Mouse (Mus musculus): Measurements from ENCODE around the gene Rftn1. TPM values are rescaled to one million over a fixed set of nuclear protein-coding genes. Genes with fewer than 3 reads are reported as not detected.

The Rftn1 gene
- polyA plus RNA-seq, 1 experiment, result 8.9 TPM

DNA sequence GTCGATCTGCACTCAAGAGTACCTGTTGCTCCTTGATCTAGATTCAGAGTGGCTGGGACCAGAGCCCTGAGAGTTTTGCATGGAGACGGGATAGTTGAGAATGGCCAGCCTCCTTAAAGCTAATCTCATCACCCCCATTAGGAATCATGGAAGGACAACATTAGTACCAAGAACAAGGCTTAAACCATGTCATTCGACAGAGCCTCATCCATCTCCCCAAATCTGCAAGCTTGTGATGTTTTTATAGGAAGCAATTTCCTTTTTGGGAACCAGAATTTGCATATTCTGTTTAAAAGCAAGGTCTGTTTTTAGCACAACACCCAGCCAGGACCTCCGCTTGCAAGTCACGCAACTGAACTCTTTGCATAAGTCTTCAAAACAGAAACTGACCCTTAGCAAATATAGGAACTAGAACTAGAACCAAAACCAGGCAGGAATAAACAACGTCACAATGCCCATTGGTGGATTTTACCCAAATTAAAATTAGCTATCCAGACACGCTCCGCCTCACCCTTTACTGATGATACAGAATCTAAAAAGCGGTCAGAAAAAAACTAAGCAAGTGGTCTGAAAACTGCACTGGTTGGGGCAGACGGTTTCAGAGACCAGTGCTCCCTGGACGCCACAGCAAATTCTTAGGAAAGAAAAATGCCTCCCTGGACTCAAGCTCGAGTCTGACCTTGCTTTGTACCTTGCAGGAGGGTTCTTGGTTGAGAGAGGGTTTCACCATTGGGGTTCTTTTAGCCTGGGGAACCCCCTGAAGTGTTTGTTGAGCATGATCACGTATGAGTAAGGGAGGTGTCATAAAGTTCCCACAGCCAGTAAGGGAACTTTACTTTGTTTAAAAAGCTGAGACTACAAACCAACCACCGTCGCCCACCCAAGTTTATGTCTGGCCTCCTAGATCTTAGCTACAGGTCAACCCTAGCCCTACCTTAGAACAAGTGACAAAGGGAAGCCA, 33.0 kb downstream of the Rftn1 start:
- TF ChIP-seq CTCF (IDR thresholded peaks at IDR 0.05; ENCODE audit: extremely low read depth, insufficient read depth, low read length) (no peak), POLR2A (IDR thresholded peaks at IDR 0.05; ENCODE audit: extremely low read depth, insufficient read depth, low read length) (no peak)
- no peaks in the 10 kb centered on the region for H3K4me1 ChIP-seq (ENCODE audit: control insufficient read depth, insufficient read depth, low read length)
- H3K27ac ChIP-seq (ENCODE audit: insufficient read depth, low read length), result no peak overlapping the region
- no peak overlapping the region for H3K4me3 ChIP-seq (ENCODE audit: insufficient read depth, low read length)

- no peak for TF ChIP-seq CTCF (IDR thresholded peaks at IDR 0.05; ENCODE audit: extremely low read depth, insufficient read depth, low read length)
- TF ChIP-seq POLR2A (IDR thresholded peaks at IDR 0.05; ENCODE audit: extremely low read depth, insufficient read depth, low read length), result no peak
Observed at GRCm38 (mm10) chr17:50152085-50152484, 38.4 kb downstream of the Rftn1 start.

DNA sequence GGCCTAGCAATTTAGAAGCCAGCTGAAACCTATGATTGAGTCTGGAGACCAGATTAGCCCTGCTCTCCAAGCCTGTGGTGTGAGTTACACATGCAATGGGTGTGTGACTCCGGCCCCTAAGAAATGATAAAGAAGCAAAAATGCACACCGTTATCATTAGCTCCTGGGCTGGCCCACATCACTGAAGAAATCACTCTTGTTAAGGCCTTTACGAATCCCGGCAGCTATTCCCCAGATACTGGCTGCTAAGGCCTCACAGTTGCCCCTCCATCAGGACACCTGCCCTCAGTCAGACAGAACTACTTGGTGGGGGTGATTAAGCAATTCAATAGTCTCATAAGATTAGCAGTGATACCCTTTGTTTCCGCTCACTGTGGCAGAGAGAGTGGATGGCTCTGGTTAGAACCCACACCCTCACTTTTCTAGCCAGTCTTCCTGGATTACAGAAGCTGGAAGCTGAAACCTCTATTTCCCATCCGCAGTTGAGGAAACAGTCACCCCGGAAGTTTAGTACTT, 39.2 kb downstream of the Rftn1 start:
- no peak overlapping the region for H3K27ac ChIP-seq (ENCODE audit: insufficient read depth, low read length)
- no peak for TF ChIP-seq POLR2A (IDR thresholded peaks at IDR 0.05; ENCODE audit: extremely low read depth, insufficient read depth, low read length)
- TF ChIP-seq CTCF (IDR thresholded peaks at IDR 0.05; ENCODE audit: extremely low read depth, insufficient read depth, low read length), result no peak
- no peak overlapping the region for H3K4me3 ChIP-seq (ENCODE audit: insufficient read depth, low read length)
- H3K4me1 ChIP-seq (ENCODE audit: control insufficient read depth, insufficient read depth, low read length), result no peaks in the 10 kb centered on the region; the same call in 1 of the 2 replicates

More at GRCm38 (mm10) chr17:50152085-50152484, 38.4 kb downstream of the Rftn1 start:
- Histone ChIP-seq H3K27ac (ENCODE audit: insufficient read depth, low read length) (no peak overlapping the region), H3K4me1 (ENCODE audit: control insufficient read depth, insufficient read depth, low read length) (no peaks in the 10 kb centered on the region; the same call in 1 of the 2 replicates), H3K4me3 (ENCODE audit: insufficient read depth, low read length) (no peak overlapping the region)

- no peak for TF ChIP-seq POLR2A (IDR thresholded peaks at IDR 0.05; ENCODE audit: extremely low read depth, insufficient read depth, low read length)
- no peak for TF ChIP-seq CTCF (IDR thresholded peaks at IDR 0.05; ENCODE audit: extremely low read depth, insufficient read depth, low read length)
- no peak overlapping the region for H3K27ac ChIP-seq (ENCODE audit: insufficient read depth, low read length)
- H3K4me1 ChIP-seq (ENCODE audit: control insufficient read depth, insufficient read depth, low read length), result no peaks in the 10 kb centered on the region; the same call in 1 of the 2 replicates
- H3K4me3 ChIP-seq (ENCODE audit: insufficient read depth, low read length), result no peak overlapping the region; the same call in 1 of the 2 replicates
Observed at GRCm38 (mm10) chr17:50150416-50151207, 39.9 kb downstream of the Rftn1 start.

DNA sequence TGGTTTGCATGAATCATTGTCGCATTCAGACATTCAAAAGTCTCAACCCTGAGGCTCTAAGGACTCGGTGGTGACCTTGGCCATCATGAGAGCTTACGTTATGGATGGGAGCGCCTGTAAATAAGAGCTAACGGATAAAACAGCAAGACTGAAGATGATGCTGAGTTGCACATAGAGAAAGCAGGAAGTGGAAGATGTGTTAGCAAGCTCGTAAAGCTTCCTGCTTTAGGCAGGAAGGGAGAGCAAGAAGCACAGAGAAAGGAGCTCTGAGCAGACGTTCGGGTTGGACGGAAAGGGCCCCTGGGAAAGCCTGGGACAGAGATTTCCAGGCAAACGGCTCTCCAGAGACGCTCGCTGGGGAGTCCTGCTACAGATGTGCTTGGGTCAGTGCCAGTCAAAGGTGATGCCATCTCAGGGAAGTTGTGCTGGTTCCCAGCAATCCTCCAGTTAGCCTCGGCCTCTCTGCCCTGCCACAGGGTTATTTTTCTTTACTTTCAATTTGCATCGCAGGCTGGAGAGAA, 40.7 kb downstream of the Rftn1 start:
- Histone ChIP-seq H3K27ac (ENCODE audit: insufficient read depth, low read length) (no peak overlapping the region), H3K4me1 (ENCODE audit: control insufficient read depth, insufficient read depth, low read length) (no peaks in the 10 kb centered on the region; the same call in 1 of the 2 replicates), H3K4me3 (ENCODE audit: insufficient read depth, low read length) (no peak overlapping the region; the same call in 1 of the 2 replicates)
- TF ChIP-seq CTCF (IDR thresholded peaks at IDR 0.05; ENCODE audit: extremely low read depth, insufficient read depth, low read length) (no peak), POLR2A (IDR thresholded peaks at IDR 0.05; ENCODE audit: extremely low read depth, insufficient read depth, low read length) (no peak)

DNA sequence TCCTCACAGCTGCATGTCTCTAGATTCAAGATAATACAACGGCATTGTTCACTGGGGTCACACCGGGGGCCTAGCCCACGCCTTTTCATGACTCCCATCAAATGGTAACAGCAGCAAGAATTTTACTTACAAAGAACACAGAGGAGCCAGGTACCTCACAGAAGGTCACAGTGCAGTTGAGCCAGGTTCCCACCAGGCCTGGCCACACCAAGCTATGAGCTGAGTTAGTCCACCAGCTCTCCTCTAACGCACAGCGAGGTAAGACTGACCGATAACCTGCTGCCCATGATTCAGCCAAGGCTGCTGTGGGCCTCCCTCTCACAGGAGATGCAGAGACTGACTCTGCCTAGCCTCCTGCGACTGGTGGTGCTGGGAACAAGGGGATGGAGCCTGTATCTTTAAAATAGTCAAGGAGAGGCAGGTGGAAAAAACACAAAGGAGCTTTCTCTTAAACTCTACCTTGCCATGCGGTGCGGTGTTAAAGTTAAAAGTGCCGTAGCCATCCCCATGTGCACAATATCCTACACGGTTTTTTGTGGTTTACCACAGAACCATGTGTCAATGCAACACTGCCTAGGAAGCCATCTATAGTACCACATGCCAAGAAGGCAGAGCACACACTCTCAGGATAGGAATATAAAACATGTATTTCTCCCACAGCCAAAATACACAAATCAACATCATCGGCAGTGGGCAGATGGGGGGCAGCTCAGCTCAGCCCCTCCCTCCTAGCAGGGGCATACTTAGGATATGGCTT, 42.5 kb downstream of the Rftn1 start:
- Histone ChIP-seq H3K4me3 (ENCODE audit: insufficient read depth, low read length) (no peak overlapping the region), H3K4me1 (ENCODE audit: control insufficient read depth, insufficient read depth, low read length) (no peaks in the 10 kb centered on the region; the same call in 1 of the 2 replicates), H3K27ac (ENCODE audit: insufficient read depth, low read length) (no peak overlapping the region)
- TF ChIP-seq POLR2A (IDR thresholded peaks at IDR 0.05; ENCODE audit: extremely low read depth, insufficient read depth, low read length) (no peak), CTCF (IDR thresholded peaks at IDR 0.05; ENCODE audit: extremely low read depth, insufficient read depth, low read length) (no peak)

DNA sequence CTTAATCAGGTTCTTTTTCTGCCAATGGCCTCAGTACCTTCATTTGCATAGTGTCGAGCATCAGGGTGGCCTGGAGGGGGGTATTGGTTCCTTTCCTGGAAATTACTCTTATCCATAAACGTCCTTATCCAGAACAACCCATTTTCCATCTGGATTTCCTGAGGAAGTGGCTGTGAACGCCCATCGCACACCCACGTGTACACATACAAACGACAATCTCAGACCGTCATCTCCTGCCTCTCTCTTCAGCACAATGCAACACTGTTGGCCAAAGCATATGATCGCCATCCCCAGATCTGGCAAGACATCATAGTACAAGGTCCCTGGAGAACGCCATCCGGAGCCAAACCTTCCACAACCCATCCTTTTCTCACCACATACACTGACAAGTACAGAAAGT, 47.1 kb downstream of the Rftn1 start:
- Histone ChIP-seq H3K4me3 (ENCODE audit: insufficient read depth, low read length) (no peak overlapping the region), H3K4me1 (ENCODE audit: control insufficient read depth, insufficient read depth, low read length) (no peaks in the 10 kb centered on the region), H3K27ac (ENCODE audit: insufficient read depth, low read length) (no peak overlapping the region)
- TF ChIP-seq CTCF (IDR thresholded peaks at IDR 0.05; ENCODE audit: extremely low read depth, insufficient read depth, low read length) (no peak), POLR2A (IDR thresholded peaks at IDR 0.05; ENCODE audit: extremely low read depth, insufficient read depth, low read length) (no peak)

DNA sequence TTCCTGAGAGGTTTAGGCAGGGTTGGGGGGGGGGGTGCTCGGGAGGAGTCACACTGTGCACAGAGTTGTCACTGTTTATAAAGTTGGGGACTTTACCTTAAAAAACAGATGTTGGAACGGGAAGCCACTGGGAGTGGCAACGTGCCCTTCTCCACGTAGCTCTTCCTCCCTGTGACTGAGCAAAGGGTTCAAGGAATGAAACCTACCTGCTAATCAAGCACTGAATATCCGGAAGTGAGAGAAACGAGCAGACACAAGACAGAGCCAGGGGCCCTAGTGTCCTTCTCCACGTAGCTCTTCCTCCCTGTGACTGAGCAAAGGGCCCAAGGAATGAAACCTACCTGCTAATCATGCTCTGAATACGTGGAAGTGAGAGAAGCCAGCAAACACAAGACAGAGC, 47.9 kb downstream of the Rftn1 start:
- Histone ChIP-seq H3K4me3 (ENCODE audit: insufficient read depth, low read length) (no peak overlapping the region), H3K4me1 (ENCODE audit: control insufficient read depth, insufficient read depth, low read length) (no peaks in the 10 kb centered on the region), H3K27ac (ENCODE audit: insufficient read depth, low read length) (no peak overlapping the region)
- no peak for TF ChIP-seq CTCF (IDR thresholded peaks at IDR 0.05; ENCODE audit: extremely low read depth, insufficient read depth, low read length)
